Mouse (Mus musculus) left cerebral cortex, postnatal 36 days (tissue): ENCODE measurements around the gene Nol10. TPM values are rescaled to one million over a fixed set of nuclear protein-coding genes. Genes with fewer than 3 reads are reported as not detected.

ENCODE experiments used
- DNase-seq, 2 experiments: peaks; one replicate each; pipeline ENCODE4 v3.0.0; 2021 to 2022; ENCODE audit warnings: low spot score in 2 of 2, mixed read lengths in 1 of 2
- intact Hi-C: fragments of 180-260 bp; cut with DNase I; formaldehyde crosslinking; loops from one replicate; pipeline ENCODE4 v1.15.1; 2025
- total RNA-seq, 2 experiments: library from RNA; stranded (reverse); gene quantifications; 2 replicates each; pipeline ENCODE4 v1.2.3; 2021

Gene Nol10
- total RNA-seq, 2 experiments from 2014 or later = 18.5 to 20.3 TPM

- intact Hi-C loops = no loop called here
- peak in 1 of 2 experiments; percentile 21 for DNase-seq
Measured at GRCm38 (mm10) chr12:17358981-17359380, 10.7 kb downstream of the Nol10 start.

- DNase-seq = no peak
- intact Hi-C loops = no loop called here
Measured at GRCm38 (mm10) chr12:17360104-17360503, 11.8 kb downstream of the Nol10 start.

- intact Hi-C loops = no loop called here
- no peak for DNase-seq
Measured at GRCm38 (mm10) chr12:17360650-17361049, 12.4 kb downstream of the Nol10 start.

- DNase-seq = no peak
- intact Hi-C loops = no loop called here
Measured at GRCm38 (mm10) chr12:17362316-17362715, 14.1 kb downstream of the Nol10 start.

- intact Hi-C loops = loop anchor here (5.0 kb wide), 2 partner anchors 185 to 440 kb away; no protein-coding TSS in a partner anchor
- DNase-seq = peak; percentile 25 to 29
Measured at GRCm38 (mm10) chr12:17366981-17367380, 18.7 kb downstream of the Nol10 start.

- no peak for DNase-seq
- intact Hi-C loops = loop anchor here (5.0 kb wide), 2 partner anchors 183 to 438 kb away; no protein-coding TSS in a partner anchor
Measured at GRCm38 (mm10) chr12:17369111-17369510, 20.9 kb downstream of the Nol10 start.

GRCm38 (mm10) chr12:17369551-17370325 lies 21.5 kb downstream of the Nol10 start:
- intact Hi-C loops = loop anchor here (5.0 kb wide), 2 partner anchors 183 to 438 kb away; no protein-coding TSS in a partner anchor
- no peak for DNase-seq

GRCm38 (mm10) chr12:17371589-17372235 lies 23.5 kb downstream of the Nol10 start:
- intact Hi-C loops = no loop called here
- DNase-seq = no peak

GRCm38 (mm10) chr12:17372696-17373095 lies 24.4 kb downstream of the Nol10 start:
- intact Hi-C loops = no loop called here
- no peak for DNase-seq

GRCm38 (mm10) chr12:17373470-17373975 lies 25.3 kb downstream of the Nol10 start:
- no peak for DNase-seq
- intact Hi-C loops = no loop called here

- no peak for DNase-seq
- intact Hi-C loops = no loop called here
Measured at GRCm38 (mm10) chr12:17375243-17375642, 27.0 kb downstream of the Nol10 start.

- intact Hi-C loops = no loop called here
- no peak for DNase-seq
Measured at GRCm38 (mm10) chr12:17376521-17376920, 28.3 kb downstream of the Nol10 start.

- intact Hi-C loops = no loop called here
- no peak for DNase-seq
Measured at GRCm38 (mm10) chr12:17380991-17381390, 32.7 kb downstream of the Nol10 start.

- intact Hi-C loops = no loop called here
- no peak for DNase-seq
Measured at GRCm38 (mm10) chr12:17382759-17383158, 34.5 kb downstream of the Nol10 start.

- intact Hi-C loops = no loop called here
Measured at GRCm38 (mm10) chr12:17386896-17387295, 38.6 kb downstream of the Nol10 start.

GRCm38 (mm10) chr12:17387332-17388135 lies 39.3 kb downstream of the Nol10 start:
- DNase-seq = no peak
- intact Hi-C loops = no loop called here

More at GRCm38 (mm10) chr12:17386896-17387295, 38.6 kb downstream of the Nol10 start:
- no peak for DNase-seq

GRCm38 (mm10) chr12:17388136-17388437 lies 39.8 kb downstream of the Nol10 start:
- intact Hi-C loops = no loop called here
- DNase-seq = no peak

GRCm38 (mm10) chr12:17390036-17390435 lies 41.8 kb downstream of the Nol10 start:
- intact Hi-C loops = no loop called here
- DNase-seq = no peak

- intact Hi-C loops = no loop called here
- DNase-seq = no peak
Measured at GRCm38 (mm10) chr12:17390510-17390909, 42.3 kb downstream of the Nol10 start.

- no peak for DNase-seq
- intact Hi-C loops = no loop called here
Measured at GRCm38 (mm10) chr12:17393148-17393547, 44.9 kb downstream of the Nol10 start.
